Mouse (Mus musculus): Measurements from ENCODE around the gene Kcnh1. TPM values are rescaled to one million over a fixed set of nuclear protein-coding genes. Genes with fewer than 3 reads are reported as not detected.
A peak's percentile ranks its signal among the peaks of the same experiment; 100 is the strongest.

Gene Kcnh1
- total and polyA plus RNA-seq, 3 experiments, result not detected

DNA sequence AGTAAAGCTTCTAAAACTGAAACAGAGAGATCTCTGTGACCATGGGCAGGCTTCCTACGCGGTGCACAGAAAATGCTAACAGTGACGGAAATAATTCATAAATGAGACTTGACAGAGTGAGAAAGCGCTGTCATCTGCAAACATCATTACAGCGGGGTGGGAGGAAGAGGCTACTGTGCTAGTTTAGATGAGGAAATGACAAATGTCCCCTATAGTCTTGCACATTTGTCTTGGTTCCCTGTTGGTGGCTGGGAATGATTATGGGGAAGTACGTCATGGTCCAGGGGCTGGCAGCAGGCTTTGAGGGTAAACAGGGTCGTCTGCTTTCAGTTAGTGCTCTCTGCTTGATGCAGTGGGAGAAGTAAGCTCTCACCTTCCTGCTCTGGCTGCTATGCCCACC is 346.6 kb downstream of the Kcnh1 start:
- Histone ChIP-seq H3K36me3 (replicated peaks in 1 of 2; ENCODE audit: control insufficient read depth in 1 of 2, insufficient read depth in 1 of 2, low read length in 1 of 2) (no peaks in the 10 kb centered on the region), H3K4me3 (replicated peaks in 1 of 3; ENCODE audit: low read depth in 2 of 3, low read length in 2 of 3, poor library complexity in 1 of 3) (no peak overlapping the region), H3K9ac (ENCODE audit: insufficient read depth, low read depth) (no peak overlapping the region), H3K4me1 (ENCODE audit: control insufficient read depth in 1 of 2, insufficient read depth in 2 of 2) (peaks cover 0 to 11% of the 10 kb centered on the region in 2 experiments; a peak in 2 of 4 replicates), H3K9me3 (replicated peaks; ENCODE audit: low read length) (no peaks in the 10 kb centered on the region), H3K4me2 (ENCODE audit: insufficient read depth, low read depth, poor library complexity, severe bottlenecking) (no peak overlapping the region), H3K27ac (ENCODE audit: insufficient read depth, low read depth) (no peak overlapping the region), H3K79me2 (replicated peaks; ENCODE audit: control insufficient read depth, extremely low read depth, insufficient read depth, poor library complexity, severe bottlenecking) (no peaks in the 10 kb centered on the region), H3K27me3 (replicated peaks) (peaks cover 2% of the 10 kb centered on the region)
- dilution Hi-C loops (cut with MboI; ENCODE audit: extremely low pct_ligation_motif_present, extremely low pct_unique_long_range_greater_than_20kb, low sequenced_read_pairs), result no loop called here
- in situ Hi-C loops (cut with MboI; ENCODE audit: low pct_ligation_motif_present, low pct_unique_long_range_greater_than_20kb, low sequenced_read_pairs), result no loop called here
- TF ChIP-seq PAX5 (IDR thresholded peaks at IDR 0.05; ENCODE audit: low read length) (no peak), JUN (IDR thresholded peaks at IDR 0.05; ENCODE audit: insufficient read depth, low read depth, low read length) (no peak), ZNF384 (IDR thresholded peaks at IDR 0.05; ENCODE audit: low read depth, low read length) (no peak)
- peak; percentile 31 for DNase-seq (ENCODE audit: extremely low read depth)

DNA sequence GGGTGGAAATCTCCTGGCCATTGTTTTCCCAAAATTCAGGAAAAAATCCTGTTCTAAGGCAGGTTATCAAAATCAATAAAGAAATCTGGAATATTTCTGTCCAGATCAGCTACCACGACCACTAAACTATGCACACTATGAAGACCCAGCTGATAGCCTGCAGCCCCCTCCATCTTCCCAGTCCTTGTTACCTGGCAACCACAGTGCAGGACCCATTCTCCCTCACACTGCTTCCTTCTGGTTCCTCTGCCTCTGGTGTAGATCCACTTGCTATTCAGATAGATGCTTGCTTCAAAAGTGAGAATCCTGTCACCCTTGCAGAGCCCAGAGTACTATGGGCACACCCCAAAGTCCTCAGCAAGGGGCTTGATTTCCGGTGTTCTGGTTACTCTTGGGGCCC is 351.5 kb downstream of the Kcnh1 start:
- in situ Hi-C loops (cut with MboI; ENCODE audit: low pct_ligation_motif_present, low pct_unique_long_range_greater_than_20kb, low sequenced_read_pairs) (no loop called here), dilution Hi-C loops (cut with MboI; ENCODE audit: extremely low pct_ligation_motif_present, extremely low pct_unique_long_range_greater_than_20kb, low sequenced_read_pairs) (no loop called here)
- Histone ChIP-seq H3K36me3 (replicated peaks in 1 of 2; ENCODE audit: control insufficient read depth in 1 of 2, insufficient read depth in 1 of 2, low read length in 1 of 2) (no peaks in the 10 kb centered on the region), H3K4me3 (replicated peaks in 1 of 3; ENCODE audit: low read depth in 2 of 3, low read length in 2 of 3, poor library complexity in 1 of 3) (no peak overlapping the region), H3K4me2 (ENCODE audit: insufficient read depth, low read depth, poor library complexity, severe bottlenecking) (no peak overlapping the region), H3K79me2 (replicated peaks; ENCODE audit: control insufficient read depth, extremely low read depth, insufficient read depth, poor library complexity, severe bottlenecking) (no peaks in the 10 kb centered on the region), H3K9ac (ENCODE audit: insufficient read depth, low read depth) (no peak overlapping the region), H3K9me3 (replicated peaks; ENCODE audit: low read length) (no peaks in the 10 kb centered on the region), H3K27ac (ENCODE audit: insufficient read depth, low read depth) (no peak overlapping the region), H3K27me3 (replicated peaks) (peaks cover 9% of the 10 kb centered on the region), H3K4me1 (ENCODE audit: control insufficient read depth in 1 of 2, insufficient read depth in 2 of 2) (peaks cover 0 to 3% of the 10 kb centered on the region in 2 experiments; a peak in 2 of 4 replicates)
- DNase-seq (ENCODE audit: extremely low read depth), result no peak
- no peak for TF ChIP-seq RCOR1 (conservative IDR thresholded peaks at IDR 0.05; ENCODE audit: low read depth, low read length)
- no peak for TF ChIP-seq USF1 (IDR thresholded peaks at IDR 0.05; ENCODE audit: low read depth, low read length)

DNA sequence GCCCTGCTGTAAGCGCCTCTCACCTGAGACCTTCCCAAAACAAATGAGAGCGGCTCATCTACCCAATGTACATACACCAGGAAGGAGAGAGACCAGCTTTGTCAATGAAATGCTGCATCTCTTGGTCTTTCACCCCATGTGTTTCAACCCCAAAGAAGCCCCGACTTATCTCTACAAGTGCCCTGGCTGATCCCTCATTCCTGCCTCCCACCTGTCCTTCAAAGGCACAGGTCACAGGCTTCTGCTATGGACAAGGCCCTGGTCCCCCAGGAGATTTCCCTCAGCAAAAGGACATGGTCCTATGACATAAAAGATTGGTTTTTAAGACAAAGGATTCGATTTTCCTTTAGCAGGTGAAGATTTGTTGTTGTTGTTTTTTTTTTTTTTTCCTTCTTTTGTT is 353.1 kb downstream of the Kcnh1 start:
- H3K4me2 ChIP-seq (ENCODE audit: insufficient read depth, low read depth, poor library complexity, severe bottlenecking), result no peak overlapping the region
- dilution Hi-C loops (cut with MboI; ENCODE audit: extremely low pct_ligation_motif_present, extremely low pct_unique_long_range_greater_than_20kb, low sequenced_read_pairs), result no loop called here
- H3K79me2 ChIP-seq (replicated peaks; ENCODE audit: control insufficient read depth, extremely low read depth, insufficient read depth, poor library complexity, severe bottlenecking), result no peaks in the 10 kb centered on the region
- no peak for DNase-seq (ENCODE audit: extremely low read depth)
- H3K36me3 ChIP-seq (replicated peaks in 1 of 2; ENCODE audit: control insufficient read depth in 1 of 2, insufficient read depth in 1 of 2, low read length in 1 of 2), result no peaks in the 10 kb centered on the region
- H3K9ac ChIP-seq (ENCODE audit: insufficient read depth, low read depth), result no peak overlapping the region
- no peak overlapping the region for H3K27ac ChIP-seq (ENCODE audit: insufficient read depth, low read depth)
- in situ Hi-C loops (cut with MboI; ENCODE audit: low pct_ligation_motif_present, low pct_unique_long_range_greater_than_20kb, low sequenced_read_pairs), result no loop called here
- no peaks in the 10 kb centered on the region for H3K4me1 ChIP-seq (ENCODE audit: control insufficient read depth in 1 of 2, insufficient read depth in 2 of 2)
- H3K27me3 ChIP-seq (replicated peaks), result peaks cover 9% of the 10 kb centered on the region
- TF ChIP-seq BHLHE40 (IDR thresholded peaks at IDR 0.05; ENCODE audit: low read depth, low read length), result no peak
- no peak for TF ChIP-seq SMC3 (IDR thresholded peaks at IDR 0.05; ENCODE audit: low read depth, low read length)
- no peak for TF ChIP-seq GABPA (IDR thresholded peaks at IDR 0.05; ENCODE audit: insufficient replicate concordance, low read depth, low read length)
- no peak for TF ChIP-seq USF1 (IDR thresholded peaks at IDR 0.05; ENCODE audit: low read depth, low read length)
- TF ChIP-seq CHD2 (IDR thresholded peaks at IDR 0.05; ENCODE audit: low read length), result no peak
- no peak for TF ChIP-seq MXI1 (IDR thresholded peaks at IDR 0.05; ENCODE audit: low read depth, low read length)
- TF ChIP-seq TBP (conservative IDR thresholded peaks at IDR 0.05; ENCODE audit: low read depth, low read length), result no peak
- TF ChIP-seq MEF2A (IDR thresholded peaks at IDR 0.05; ENCODE audit: borderline replicate concordance, low read depth, low read length), result no peak
- no peak for TF ChIP-seq RAD21 (IDR thresholded peaks at IDR 0.05; ENCODE audit: low read depth, low read length)
- no peak for TF ChIP-seq NRF1 (IDR thresholded peaks at IDR 0.05; ENCODE audit: low read depth, low read length)
- no peak for TF ChIP-seq MYC (IDR thresholded peaks at IDR 0.05; ENCODE audit: low read depth, low read length)
- no peak for TF ChIP-seq JUND (conservative IDR thresholded peaks at IDR 0.05; ENCODE audit: low read depth, low read length)
- no peak for TF ChIP-seq SIN3A (IDR thresholded peaks at IDR 0.05; ENCODE audit: low read length)
- TF ChIP-seq ZKSCAN1 (IDR thresholded peaks at IDR 0.05; ENCODE audit: borderline replicate concordance, low read depth, low read length), result no peak
- no peak for TF ChIP-seq POLR2AphosphoS2 (IDR thresholded peaks at IDR 0.05; ENCODE audit: low read depth, low read length)
- no peak for TF ChIP-seq MAX (IDR thresholded peaks at IDR 0.05; ENCODE audit: low read length)
- TF ChIP-seq MAFK (IDR thresholded peaks at IDR 0.05; ENCODE audit: insufficient replicate concordance, low read length), result no peak
- TF ChIP-seq USF2 (conservative IDR thresholded peaks at IDR 0.05; ENCODE audit: low read depth, low read length), result no peak
- TF ChIP-seq CTCF (conservative IDR thresholded peaks at IDR 0.05 in 1 of 2, IDR thresholded peaks at IDR 0.05 in 1 of 2; ENCODE audit: low read depth in 2 of 2, low read length in 2 of 2), result no peak
- no peak for TF ChIP-seq ZMIZ1 (IDR thresholded peaks at IDR 0.05; ENCODE audit: low read depth, low read length)
- no peaks in the 10 kb centered on the region for H3K9me3 ChIP-seq (replicated peaks; ENCODE audit: low read length)
- no peak overlapping the region for H3K4me3 ChIP-seq (replicated peaks in 1 of 3; ENCODE audit: low read depth in 2 of 3, low read length in 2 of 3, poor library complexity in 1 of 3)

All from CH12.LX (cell line).